Comparison of ENCODE assay signal across 8 mouse cellular contexts in genomic region chr11:45955127-45955627, GRCm38 (mm10). TPM values are rescaled to one million over a fixed set of nuclear protein-coding genes. Genes with fewer than 3 reads are reported as not detected.
A peak's percentile ranks its signal among the peaks of the same experiment; 100 is the strongest.
DNase-seq lines count a peak whose midpoint lies in the region; ATAC-seq and TF ChIP-seq lines count a peak whose summit lies in the region.

Gene Thg1l (minus strand): TSS chr11:45955494.

- peak within 1 kb of the TSS; percentile 54 for H3K4me2 ChIP-seq in lung, embryonic 16.5 days (ENCODE audit: low read depth, low read length)

- H3K36me3 ChIP-seq in MEL (ENCODE audit: control insufficient read depth in 1 of 2, insufficient read depth in 2 of 2, low read length in 2 of 2), result peaks cover 0 to 5% of the 10 kb centered on the region in 2 experiments; a peak in 2 of 4 replicates
- peaks cover 7% of the 10 kb centered on the region for H3K36me3 ChIP-seq in lung, embryonic 16.5 days (ENCODE audit: control insufficient read depth, insufficient read depth, low read length)

- H3K27me3 ChIP-seq in MEL (ENCODE audit: control insufficient read depth in 1 of 2, insufficient read depth in 2 of 2, low read length in 2 of 2), result no peaks in the 10 kb centered on the region
- H3K27me3 ChIP-seq in cerebellum, adult 2 months (ENCODE audit: control insufficient read depth, insufficient read depth, low read length), result no peaks in the 10 kb centered on the region
- no peaks in the 10 kb centered on the region for H3K27me3 ChIP-seq in lung, embryonic 16.5 days (ENCODE audit: control insufficient read depth, insufficient read depth, low read depth, low read length)

- peaks cover 6% of the 10 kb centered on the region for H3K79me2 ChIP-seq in MEL (ENCODE audit: control insufficient read depth, insufficient read depth, low read length, poor library complexity)

- TF ChIP-seq POLR2A in MEL (IDR thresholded peaks at IDR 0.05; ENCODE audit: control insufficient read depth in 1 of 2, insufficient read depth in 1 of 2, low read depth in 1 of 2, low read length in 2 of 2, poor library complexity in 1 of 2), result peak; percentile 79 to 91; a peak in 3 of 4 replicates
- peak; percentile 51; the same call in 1 of the 2 replicates for TF ChIP-seq POLR2A in cerebellum, adult 2 months (IDR thresholded peaks at IDR 0.05; ENCODE audit: borderline replicate concordance, insufficient read depth, low read length)

- peak within 1 kb of the TSS; percentile 76 to 80 for H3K4me3 ChIP-seq in MEL (ENCODE audit: control insufficient read depth in 1 of 2, insufficient read depth in 1 of 2, low read depth in 2 of 2, low read length in 2 of 2)
- H3K4me3 ChIP-seq in cerebellum, adult 2 months (replicated peaks; ENCODE audit: insufficient read depth, low read depth, low read length), result peak within 1 kb of the TSS; percentile 100
- peak within 1 kb of the TSS; percentile 72 for H3K4me3 ChIP-seq in lung, embryonic 16.5 days (ENCODE audit: low read length)

- peak; percentile 98 to 99 for ATAC-seq in hematopoietic stem cell, adult 5-6 weeks (replicated peaks in 1 of 2; ENCODE audit: insufficient read depth in 1 of 2, low FRiP score in 2 of 2, low TSS enrichment in 1 of 2, low read depth in 1 of 2, poor library complexity in 2 of 2, severe bottlenecking in 2 of 2)
- ATAC-seq in lung, embryonic 16.5 days (ENCODE audit: low read depth), result peak; percentile 99

- H3K4me1 ChIP-seq in MEL (ENCODE audit: control insufficient read depth in 1 of 2, insufficient read depth in 2 of 2, low read length in 2 of 2), result peaks cover 3 to 10% of the 10 kb centered on the region in 2 experiments; a peak in 1 of 4 replicates
- H3K4me1 ChIP-seq in cerebellum, adult 2 months (ENCODE audit: control insufficient read depth, insufficient read depth, low read length), result no peaks in the 10 kb centered on the region; the same call in 1 of the 2 replicates
- 0 out of 2 replicates have a peak, but pooled peaks cover 2% of the 10 kb centered on the region for H3K4me1 ChIP-seq in lung, embryonic 16.5 days (replicated peaks; ENCODE audit: control insufficient read depth, insufficient read depth, low read length)

- H3K27ac ChIP-seq in MEL (ENCODE audit: control insufficient read depth, low read depth, low read length), result peak within 1 kb of the TSS; percentile 93
- H3K27ac ChIP-seq in cerebellum, adult 2 months (ENCODE audit: insufficient read depth, low read length), result peak within 1 kb of the TSS; percentile 30; the same call in 1 of the 2 replicates
- peak within 1 kb of the TSS; percentile 65 for H3K27ac ChIP-seq in lung, embryonic 16.5 days (ENCODE audit: low read length)

- TF ChIP-seq EP300 in MEL (IDR thresholded peaks at IDR 0.05; ENCODE audit: low read depth in 1 of 2, low read length in 2 of 2), result no peak; a peak in 1 of 4 replicates

- peak; percentile 99 for DNase-seq in MEL (ENCODE audit: low read depth, low spot score)
- peak; percentile 91 to 93 for DNase-seq in cerebellum, adult 2 months
- DNase-seq in forelimb bud, embryonic 11.5 days (ENCODE audit: low read depth, low spot score), result peak; percentile 94
- peak; percentile 85 for DNase-seq in layer of hippocampus, adult 9-10 months (ENCODE audit: low spot score)
- DNase-seq in ovary, postnatal 10 days (ENCODE audit: low spot score), result peak; percentile 78
- peak; percentile 86 to 88 for DNase-seq in thymus, postnatal 10 days (ENCODE audit: low spot score in 2 of 2)

- TF ChIP-seq RAD21 in MEL (IDR thresholded peaks at IDR 0.05; ENCODE audit: low read depth, low read length), result no peak

- WGBS in cerebellum, adult 2 months, result under 1% methylated on average over 32 of the region's 32 CpGs
- WGBS in lung, embryonic 16.5 days, result under 1% methylated on average over 32 of the region's 32 CpGs

- H3K9ac ChIP-seq in MEL (ENCODE audit: control insufficient read depth, low read depth, low read length, poor library complexity, severe bottlenecking), result peak within 1 kb of the TSS; percentile 88
- H3K9ac ChIP-seq in lung, embryonic 16.5 days (ENCODE audit: low read length), result peak within 1 kb of the TSS; percentile 69

- no peaks in the 10 kb centered on the region for H3K9me3 ChIP-seq in MEL (replicated peaks; ENCODE audit: insufficient read depth, low read length)
- no peaks in the 10 kb centered on the region for H3K9me3 ChIP-seq in lung, embryonic 16.5 days (ENCODE audit: control insufficient read depth, low read length)

- no peak for TF ChIP-seq CTCF in MEL (IDR thresholded peaks at IDR 0.05 in 2 of 3, conservative IDR thresholded peaks at IDR 0.05 in 1 of 3; ENCODE audit: control insufficient read depth in 1 of 3, insufficient read depth in 1 of 3, low read depth in 2 of 3, low read length in 3 of 3, poor library complexity in 1 of 3, severe bottlenecking in 1 of 3)
- TF ChIP-seq CTCF in cerebellum, adult 2 months (IDR thresholded peaks at IDR 0.05; ENCODE audit: borderline replicate concordance, insufficient read depth, low read depth, low read length), result no peak

TF ChIP-seq in MEL, 35 proteins besides CTCF, POLR2A, EP300 and RAD21:
- peak; percentile 75 for TF ChIP-seq TCF12 (IDR thresholded peaks at IDR 0.05; ENCODE audit: low read depth, low read length)
- TF ChIP-seq UBTF (IDR thresholded peaks at IDR 0.05; ENCODE audit: borderline replicate concordance, insufficient read depth, low read depth, low read length), result no peak
- peak; percentile 95 for TF ChIP-seq ELF1 (IDR thresholded peaks at IDR 0.05; ENCODE audit: low read depth, low read length)
- TF ChIP-seq HCFC1 (IDR thresholded peaks at IDR 0.05; ENCODE audit: low read depth, low read length), result peak; percentile 96
- no peak for TF ChIP-seq JUND (IDR thresholded peaks at IDR 0.05; ENCODE audit: low read depth, low read length)
- TF ChIP-seq GATA1 (IDR thresholded peaks at IDR 0.05; ENCODE audit: low read depth, low read length), result 0 out of 2 replicates have a peak, but pooled peaks have one; percentile 2
- TF ChIP-seq GABPA (IDR thresholded peaks at IDR 0.05; ENCODE audit: low read depth, low read length), result no peak
- TF ChIP-seq ZKSCAN1 (IDR thresholded peaks at IDR 0.05; ENCODE audit: low read depth, low read length), result no peak
- TF ChIP-seq ZMIZ1 (IDR thresholded peaks at IDR 0.05; ENCODE audit: low read depth, low read length), result peak; percentile 52; the same call in 1 of the 2 replicates
- no peak for TF ChIP-seq BHLHE40 (IDR thresholded peaks at IDR 0.05; ENCODE audit: borderline replicate concordance, low read depth, low read length)
- TF ChIP-seq RCOR1 (IDR thresholded peaks at IDR 0.05; ENCODE audit: low read depth, low read length), result no peak
- TF ChIP-seq KAT2A (conservative IDR thresholded peaks at IDR 0.05; ENCODE audit: low read depth, low read length), result no peak; the same call in 1 of the 2 replicates
- peak; percentile 98 for TF ChIP-seq MAX (IDR thresholded peaks at IDR 0.05; ENCODE audit: low read length)
- TF ChIP-seq POLR2AphosphoS5 (IDR thresholded peaks at IDR 0.05; ENCODE audit: borderline replicate concordance, low read depth, low read length), result no peak
- no peak for TF ChIP-seq ZNF384 (IDR thresholded peaks at IDR 0.05; ENCODE audit: low read depth, low read length)
- peak; percentile 64 for TF ChIP-seq ETS1 (IDR thresholded peaks at IDR 0.05; ENCODE audit: low read depth, low read length)
- TF ChIP-seq CHD1 (IDR thresholded peaks at IDR 0.05; ENCODE audit: low read depth, low read length), result no peak
- TF ChIP-seq MYC (IDR thresholded peaks at IDR 0.05; ENCODE audit: low read depth, low read length), result peak; percentile 99
- peak; percentile 98 for TF ChIP-seq MXI1 (IDR thresholded peaks at IDR 0.05; ENCODE audit: low read depth, low read length)
- TF ChIP-seq MYB (IDR thresholded peaks at IDR 0.05; ENCODE audit: low read depth, low read length), result no peak
- TF ChIP-seq USF1 (IDR thresholded peaks at IDR 0.05; ENCODE audit: low read depth, low read length), result peak; percentile 62; the same call in 1 of the 2 replicates
- TF ChIP-seq MEF2A (IDR thresholded peaks at IDR 0.05; ENCODE audit: extremely low read depth, insufficient replicate concordance, low read depth, low read length, poor library complexity, severe bottlenecking), result no peak
- no peak for TF ChIP-seq TAL1 (IDR thresholded peaks at IDR 0.05; ENCODE audit: low read length)
- peak; percentile 93 for TF ChIP-seq TBP (IDR thresholded peaks at IDR 0.05; ENCODE audit: low read depth, low read length)
- peak; percentile 31; the same call in 1 of the 2 replicates for TF ChIP-seq CHD2 (IDR thresholded peaks at IDR 0.05; ENCODE audit: low read length)
- TF ChIP-seq E2F4 (IDR thresholded peaks at IDR 0.05; ENCODE audit: borderline replicate concordance, low read depth, low read length), result no peak
- no peak for TF ChIP-seq SMC3 (IDR thresholded peaks at IDR 0.05; ENCODE audit: low read depth, low read length)
- TF ChIP-seq MAZ (IDR thresholded peaks at IDR 0.05; ENCODE audit: low read depth, low read length), result peak; percentile 83; the same call in 1 of the 2 replicates
- no peak for TF ChIP-seq ZC3H11A (IDR thresholded peaks at IDR 0.05; ENCODE audit: low read depth, low read length)
- peak; percentile 99 for TF ChIP-seq SIN3A (IDR thresholded peaks at IDR 0.05; ENCODE audit: low read length)
- peak; percentile 81 for TF ChIP-seq POLR2AphosphoS2 (IDR thresholded peaks at IDR 0.05; ENCODE audit: low read length)
- no peak for TF ChIP-seq USF2 (IDR thresholded peaks at IDR 0.05; ENCODE audit: borderline replicate concordance in 1 of 2, insufficient read depth in 1 of 2, low read depth in 1 of 2, low read length in 2 of 2)
- TF ChIP-seq NRF1 (IDR thresholded peaks at IDR 0.05; ENCODE audit: insufficient read depth, low read depth, low read length, poor library complexity, severe bottlenecking), result no peak
- TF ChIP-seq MAFK (IDR thresholded peaks at IDR 0.05; ENCODE audit: borderline replicate concordance, low read depth, low read length), result no peak; the same call in 1 of the 2 replicates
- TF ChIP-seq NELFE (IDR thresholded peaks at IDR 0.05; ENCODE audit: low read depth, low read length), result peak; percentile 94

RNA-seq across cellular contexts. Expression of gene Thg1l, which starts in this region (rescaled TPM):
- total RNA-seq in MEL (2012; rRNA removed), result 62.9 and 65.8 TPM in 2 replicates
- 100 to 1,000 TPM in 1 of 2 experiments, 10 to 100 TPM in 1; 77.5 to 569 TPM for polyA plus RNA-seq in MEL (2012; ENCODE audit: insufficient read depth in 1 of 2, insufficient read length in 2 of 2, low read depth in 1 of 2, low replicate concordance in 2 of 2, missing spikeins in 1 of 2)
- 6.7 and 6.8 TPM in 2 replicates for polyA plus RNA-seq in cerebellum, adult 2 months (2012; rRNA removed)
- total RNA-seq in hematopoietic stem cell, adult 5-6 weeks (2017), result 23.2 and 29.3 TPM in 2 replicates
- polyA plus RNA-seq in lung, embryonic 16.5 days (2015; fragmentation: Nextera tagmentation; extraction: Ambion mirVana), result 12.5 and 12.7 TPM in 2 replicates

Comparison
In these comparisons a context has a peak if more than half of its experiments do, and no peak if none do; other contexts are left out.
1. Peak in every context shown above with its lines: DNase-seq, ATAC-seq, H3K4me3 ChIP-seq and H3K27ac ChIP-seq.
2. H3K27ac ChIP-seq: peak in every context shown above with its lines; median percentile 93 in MEL; 65 in lung, embryonic 16.5 days; 30 in cerebellum, adult 2 months.